Mouse (Mus musculus): ENCODE data around the gene Ret.

The Ret gene

GRCm38 (mm10) chr6:118111810-118112209 lies 85.7 kb downstream of the Ret start:
- peak; percentile 13 for DNase-seq (ENCODE audit: low read depth, low spot score)

Data from R1 (cell line).